12 mouse cellular contexts compared by ENCODE assay signal in genomic region chr13:58924486-58924885, GRCm38 (mm10).
"Had no signal": no experiment of that assay in that cellular context is flagged by ENCODE, and none has a peak within 500 bp of the region (broad histone marks: within the 10 kb centered on the region; RNA-seq: fewer than 3 reads in every experiment).

No protein-coding gene starts in this region.

- ATAC-seq: intestine, postnatal 0 days; midbrain, embryonic 16.5 days had no signal

- H3K36me3 ChIP-seq: limb, embryonic 10.5 days; liver, embryonic 15.5 days; neural tube, embryonic 13.5 days had no signal

- H3K4me3 ChIP-seq: limb, embryonic 10.5 days; liver, embryonic 15.5 days; neural tube, embryonic 13.5 days had no signal

- H3K9ac ChIP-seq: liver, embryonic 15.5 days; lung, embryonic 14.5 days; neural tube, embryonic 13.5 days had no signal

- DNase-seq: kidney, adult 8-10 months; kidney, postnatal 25 days; lung, embryonic 14.5 days; lung, postnatal 36 days; right cerebral cortex, postnatal 14 days; thymus, postnatal 14 days had no signal

- H3K4me1 ChIP-seq: liver, embryonic 15.5 days had no signal

- H3K27me3 ChIP-seq: liver, embryonic 15.5 days; neural tube, embryonic 13.5 days had no signal

- H3K9me3 ChIP-seq: limb, embryonic 10.5 days; liver, embryonic 15.5 days; neural tube, embryonic 13.5 days had no signal

- H3K27ac ChIP-seq: limb, embryonic 10.5 days; liver, embryonic 15.5 days; neural tube, embryonic 13.5 days had no signal

- H3K4me2 ChIP-seq: liver, embryonic 11.5 days; liver, embryonic 15.5 days; lung, embryonic 14.5 days; neural tube, embryonic 13.5 days had no signal
